Mouse (Mus musculus): ENCODE results near the gene Hlcs.

The Hlcs gene

DNA sequence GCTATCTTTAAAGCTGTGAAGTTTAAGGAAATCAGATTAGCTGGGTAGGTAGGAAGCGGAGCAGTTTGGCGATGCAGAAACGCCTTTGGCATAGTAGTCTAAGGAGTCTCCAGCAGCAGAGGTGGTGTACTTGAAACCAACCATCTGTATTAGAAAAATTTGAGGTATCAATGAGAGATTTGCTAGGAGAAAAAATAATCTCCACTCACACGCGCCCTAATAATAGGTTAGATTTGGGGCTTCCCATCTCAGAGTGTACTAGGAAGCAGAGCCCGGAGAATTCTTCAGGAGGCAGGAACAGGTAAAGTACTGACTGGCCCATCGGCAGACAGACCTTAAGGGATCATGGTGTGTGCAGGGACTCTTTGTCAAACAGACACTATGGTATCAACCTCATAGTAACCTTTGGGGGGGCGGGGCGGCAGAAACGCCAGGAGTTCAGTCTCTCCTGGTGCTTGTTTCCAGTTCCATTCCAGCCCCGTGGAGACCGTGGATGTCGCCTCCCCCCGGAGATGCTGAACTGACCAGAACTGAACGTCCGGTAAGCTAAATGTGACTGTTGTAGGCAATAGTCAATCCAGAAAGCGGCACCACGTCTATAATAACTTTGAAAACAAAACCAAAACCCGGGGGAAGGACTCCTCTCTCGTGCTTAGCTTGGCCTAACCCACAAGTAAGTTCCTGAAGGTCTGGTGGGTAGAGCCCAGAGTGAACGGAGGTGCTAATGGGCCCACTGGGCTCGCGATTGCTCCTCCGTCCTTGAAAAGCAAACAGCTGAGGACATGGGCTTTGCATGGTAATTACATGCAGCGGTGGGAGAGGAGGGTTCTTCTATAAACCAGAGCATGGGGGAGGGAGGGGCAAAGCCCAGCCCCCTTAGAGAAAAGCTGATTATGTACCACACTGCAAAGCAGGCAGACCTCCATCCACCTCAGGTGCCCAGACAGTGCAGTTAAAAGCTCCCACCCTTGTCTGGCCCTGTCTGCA lies 15.8 kb upstream of the Hlcs start:
- no peak for DNase-seq (ENCODE audit: low spot score in 2 of 2)

DNA sequence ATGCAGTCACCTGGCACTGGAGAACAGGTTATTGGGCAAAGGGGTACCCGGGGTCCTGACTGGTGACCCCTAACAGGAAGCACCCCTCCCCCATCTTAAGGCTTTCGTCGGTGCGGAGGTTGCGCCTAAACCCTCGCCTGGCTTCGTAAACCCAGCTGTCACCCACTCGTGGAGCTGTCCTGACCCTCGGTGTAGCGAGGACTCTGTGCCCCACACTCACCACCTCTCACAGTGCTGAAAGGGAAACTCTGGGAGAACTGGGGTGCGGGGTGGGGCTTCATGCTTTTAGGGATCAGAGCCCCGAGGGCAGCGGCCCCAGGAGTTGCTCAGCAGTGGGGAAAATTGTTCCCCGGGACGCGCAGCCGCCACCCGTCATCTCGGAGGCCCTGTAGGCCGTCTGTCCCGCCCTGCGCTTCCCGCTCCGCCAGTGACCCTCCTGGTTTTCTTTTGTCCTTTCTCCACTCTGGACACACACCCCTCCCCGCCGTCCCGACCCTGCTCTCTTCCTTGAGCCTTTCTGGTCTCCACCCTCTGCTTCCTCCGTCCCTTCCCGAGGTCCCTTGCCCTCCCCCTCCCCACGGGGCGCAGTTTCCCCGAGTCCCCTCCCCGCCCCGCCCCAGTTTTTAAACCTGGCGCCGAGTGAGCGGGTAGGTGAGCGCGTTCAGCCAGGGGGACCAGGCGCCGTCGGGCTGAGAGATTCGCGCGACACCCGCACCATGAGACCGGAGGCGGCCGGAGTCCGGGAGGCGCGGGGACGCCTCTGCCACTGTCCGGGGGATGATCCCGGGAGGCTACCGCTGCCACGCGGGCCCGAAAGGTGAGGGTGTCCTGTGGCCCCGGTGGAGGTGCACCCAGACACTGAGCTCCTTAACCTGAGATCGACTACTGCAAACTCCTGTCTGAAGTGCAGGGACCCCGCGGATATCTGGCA lies 14.7 kb upstream of the Hlcs start, which contains the start of gene Ripply3:
TSS of gene Ripply3 (plus strand) at position 640 of the 931 bp plus-strand sequence.
- DNase-seq (ENCODE audit: low spot score in 2 of 2), result no peak

DNA sequence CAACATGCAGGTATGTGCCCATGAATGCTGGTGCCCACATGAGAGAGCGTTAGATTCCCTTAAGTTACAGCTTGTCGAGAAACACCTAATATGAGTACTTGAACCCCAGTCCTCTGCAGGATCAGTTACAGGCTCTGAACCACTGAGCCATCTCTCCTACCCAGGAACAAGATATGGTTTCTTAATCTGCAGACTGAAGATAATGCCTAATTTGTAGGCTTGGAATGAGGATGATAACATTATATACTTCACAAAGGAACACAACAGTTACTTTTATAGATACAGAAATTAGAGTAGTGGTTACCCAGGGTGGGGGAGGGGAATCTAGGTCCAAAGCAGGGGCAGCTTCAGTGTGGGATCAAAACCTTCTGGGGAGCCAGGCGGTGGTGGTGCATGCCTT lies 12.6 kb upstream of the Hlcs start:
- no peak for DNase-seq (ENCODE audit: low spot score in 2 of 2)

DNA sequence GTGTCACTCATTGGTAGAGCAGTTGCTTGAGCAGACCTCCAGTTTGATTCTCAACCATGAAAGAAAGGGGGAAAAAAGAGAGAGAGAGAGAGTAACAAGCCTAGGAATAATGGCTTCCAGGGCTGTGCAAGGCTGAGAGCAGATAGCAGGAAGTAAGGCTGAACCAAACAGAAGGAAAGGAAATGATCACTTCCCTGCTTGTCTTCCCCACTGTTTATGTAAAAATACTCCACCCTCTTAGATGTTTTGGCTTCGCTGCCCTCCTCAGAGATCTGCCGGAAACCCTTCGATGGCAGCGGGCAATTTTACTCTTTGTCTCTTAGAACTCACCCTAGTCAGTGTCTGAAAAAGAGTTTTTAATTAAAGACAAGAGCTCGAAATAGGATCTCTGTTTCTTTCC lies 10.3 kb upstream of the Hlcs start:
- DNase-seq (ENCODE audit: low spot score in 2 of 2), result no peak

DNA sequence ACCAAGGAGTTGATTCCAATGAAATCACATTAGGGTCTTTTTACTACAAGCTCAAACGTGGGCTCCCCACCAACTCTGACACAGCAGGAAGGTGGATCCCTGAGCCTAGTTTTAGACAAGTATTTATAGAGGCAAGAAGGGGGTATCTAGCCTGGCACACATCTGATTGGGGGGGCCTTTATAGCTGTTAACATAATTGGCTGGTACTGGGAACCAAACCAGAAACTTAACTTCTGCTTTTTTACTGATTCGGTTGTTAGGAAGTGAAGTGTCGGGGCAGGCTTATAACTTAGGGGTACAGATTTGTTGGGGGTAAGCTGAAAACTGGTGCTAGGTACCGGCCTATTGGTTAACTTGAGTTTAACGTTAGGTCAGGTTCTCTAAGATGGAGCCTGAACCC lies 6.9 kb upstream of the Hlcs start:
- no peak for DNase-seq (ENCODE audit: low spot score in 2 of 2)

DNA sequence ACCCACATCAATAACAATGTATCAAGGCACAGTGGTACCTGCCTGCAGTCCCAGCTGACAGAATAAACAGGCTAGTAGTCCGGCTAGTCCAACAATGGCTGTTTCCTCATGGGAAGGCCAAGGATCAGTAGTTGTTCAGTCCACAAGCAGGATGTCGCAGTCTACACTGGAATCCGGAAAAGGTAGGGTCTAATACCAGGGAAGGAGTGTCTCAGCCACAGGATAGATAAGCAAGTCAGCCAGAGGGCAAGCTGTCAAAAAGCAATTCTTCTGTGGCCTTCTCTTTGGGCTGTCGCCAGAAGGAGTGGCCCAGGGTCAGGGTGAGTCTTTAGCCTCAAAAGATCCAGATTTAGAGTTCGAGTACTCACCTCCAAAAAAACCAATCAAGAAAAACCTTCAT lies 4.4 kb upstream of the Hlcs start:
- no peak for DNase-seq (ENCODE audit: low spot score in 2 of 2)

DNA sequence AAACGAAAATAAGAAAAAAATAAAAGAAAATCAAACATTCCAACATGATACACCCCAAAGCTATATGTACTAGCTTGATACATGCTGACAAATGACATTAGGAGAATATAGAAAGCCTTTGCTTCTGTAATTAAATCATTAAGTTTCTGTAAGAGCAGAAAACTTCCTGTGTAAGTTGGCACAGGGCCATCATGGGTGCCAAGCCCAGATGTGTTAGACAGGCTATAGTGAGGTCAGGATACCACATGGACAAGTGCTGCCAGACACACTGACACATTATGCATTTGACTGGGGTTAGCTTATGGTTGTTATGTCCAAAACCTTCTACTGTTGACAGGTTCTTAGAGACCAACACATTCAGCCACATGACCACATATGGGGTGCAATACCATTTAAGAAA lies 1.8 kb upstream of the Hlcs start:
- no peak for DNase-seq (ENCODE audit: low spot score in 2 of 2)

DNA sequence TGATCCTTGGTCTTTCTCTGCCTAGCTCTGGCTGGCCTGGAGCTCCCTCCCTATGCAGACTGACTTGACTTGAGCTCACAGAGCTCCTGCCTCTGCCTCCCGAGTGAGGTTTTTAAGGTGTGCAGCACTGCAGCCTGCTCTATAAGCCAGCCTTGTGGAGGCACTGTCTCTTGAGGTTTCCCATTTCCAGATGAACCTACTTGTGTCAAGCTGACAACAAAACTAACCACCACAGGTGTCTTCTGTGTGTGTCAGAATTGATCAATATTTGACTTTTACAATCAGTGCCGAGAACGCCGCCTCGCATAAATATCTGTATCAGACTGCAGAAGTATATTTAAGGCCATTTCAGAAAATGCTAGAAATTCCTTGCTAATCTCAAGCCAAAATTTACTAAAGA lies 1.3 kb upstream of the Hlcs start:
- DNase-seq (ENCODE audit: low spot score in 2 of 2), result no peak

DNA sequence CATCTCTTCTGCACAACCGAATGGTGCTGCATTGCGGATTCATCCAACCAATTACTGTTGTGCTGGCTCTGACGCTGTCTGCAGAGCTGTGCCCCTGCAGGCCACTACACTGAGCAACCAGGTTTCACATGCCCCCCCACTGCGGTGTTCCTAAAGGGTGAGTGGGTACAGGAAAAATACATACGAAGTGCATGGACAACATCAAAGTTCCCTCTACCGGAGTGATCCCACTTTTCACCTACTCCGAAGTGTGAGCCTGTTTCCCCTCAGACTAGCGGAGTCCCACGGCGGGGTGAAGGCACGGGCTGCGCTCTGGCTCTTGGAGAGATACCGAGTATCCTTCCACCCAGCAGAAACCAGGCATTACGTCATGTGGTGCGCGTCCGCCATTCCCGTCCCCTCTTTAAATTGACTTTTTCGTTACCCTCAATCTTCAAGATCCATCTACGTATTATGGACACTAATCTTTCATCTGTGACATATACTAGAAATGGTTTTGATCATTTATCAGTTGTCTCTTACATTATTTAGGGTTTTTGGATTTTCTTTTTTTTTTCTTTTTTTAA lies 625 bp downstream of the Hlcs start:
- DNase-seq (ENCODE audit: low spot score in 2 of 2), result peak; percentile 55 to 77

DNA sequence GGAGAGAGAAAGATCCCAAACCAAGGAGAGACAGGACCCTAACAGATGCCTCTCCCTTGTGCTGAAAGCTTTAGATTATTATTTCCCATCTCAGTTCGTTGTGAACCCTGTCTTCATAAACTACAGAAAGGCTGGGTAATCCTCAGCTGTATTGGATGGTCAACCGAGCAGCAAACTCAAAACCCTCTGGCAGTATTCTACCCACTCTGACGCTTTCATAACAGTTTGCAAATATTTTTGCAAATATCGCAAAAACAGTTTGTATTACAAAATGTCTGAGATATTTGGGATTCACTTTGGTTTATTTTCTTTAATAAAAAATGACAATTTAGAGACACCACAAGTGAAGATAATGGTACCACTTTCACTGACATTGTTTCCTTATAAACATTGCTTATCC lies 1.4 kb downstream of the Hlcs start:
- DNase-seq (ENCODE audit: low spot score in 2 of 2), result no peak

DNA sequence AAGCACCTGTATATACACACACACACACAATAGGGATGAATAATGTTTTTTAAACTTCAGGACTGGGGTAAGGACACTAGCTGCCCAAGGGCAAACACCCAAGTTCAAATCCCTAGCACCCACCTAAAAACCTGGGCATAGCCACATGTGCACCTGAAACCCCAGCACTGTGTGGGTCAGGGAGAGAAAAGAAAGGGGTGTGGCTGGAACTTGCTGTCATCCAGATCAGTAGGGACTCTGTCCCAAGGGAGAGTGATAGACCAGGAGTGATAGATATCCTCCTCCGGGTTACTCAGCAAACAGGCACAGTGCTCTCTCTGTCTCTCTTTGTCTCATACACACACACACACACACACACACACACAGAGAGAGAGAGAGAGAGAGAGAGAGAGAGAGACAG lies 2.0 kb downstream of the Hlcs start:
- no peak for DNase-seq (ENCODE audit: low spot score in 2 of 2)

DNA sequence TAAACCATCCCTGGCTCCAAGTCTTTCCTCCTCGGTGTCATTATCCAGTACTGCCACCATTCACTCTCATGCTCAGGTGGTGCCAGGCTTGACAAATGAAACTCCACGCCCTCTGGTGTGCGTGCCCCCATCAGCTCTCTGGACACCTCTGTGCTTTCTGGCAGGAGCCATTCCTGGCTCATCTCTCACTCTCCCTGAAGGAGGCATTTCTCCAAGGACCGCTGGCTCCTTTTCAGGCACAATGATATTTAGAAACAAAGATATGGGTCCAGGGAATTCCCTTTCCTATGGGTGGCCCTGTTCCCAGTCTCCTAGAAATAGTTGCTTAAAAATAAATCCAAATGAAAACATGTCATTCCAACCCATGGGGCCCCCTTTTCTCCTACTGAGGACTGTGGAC lies 4.3 kb downstream of the Hlcs start:
- no peak for DNase-seq (ENCODE audit: low spot score in 2 of 2)

DNA sequence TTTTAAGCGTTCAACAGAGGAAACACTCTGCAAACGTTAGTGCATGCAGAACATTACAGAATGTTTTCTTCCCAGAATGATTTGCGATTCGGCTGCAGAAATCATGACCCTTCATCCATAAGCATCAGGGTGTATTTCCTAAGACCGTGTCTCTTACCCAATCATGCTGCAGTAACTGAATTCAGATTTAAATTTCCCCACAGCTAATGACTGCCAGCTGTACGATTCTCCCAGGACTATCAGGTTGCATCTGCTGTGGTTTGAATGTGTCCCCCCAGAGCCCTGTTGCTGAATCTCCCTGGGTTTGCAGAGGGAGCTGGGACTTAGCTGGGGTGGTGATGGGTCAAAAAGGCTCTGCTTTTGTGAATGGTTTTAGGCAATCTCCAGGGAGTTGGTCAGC lies 5.4 kb downstream of the Hlcs start:
- no peak for DNase-seq (ENCODE audit: low spot score in 2 of 2)

DNA sequence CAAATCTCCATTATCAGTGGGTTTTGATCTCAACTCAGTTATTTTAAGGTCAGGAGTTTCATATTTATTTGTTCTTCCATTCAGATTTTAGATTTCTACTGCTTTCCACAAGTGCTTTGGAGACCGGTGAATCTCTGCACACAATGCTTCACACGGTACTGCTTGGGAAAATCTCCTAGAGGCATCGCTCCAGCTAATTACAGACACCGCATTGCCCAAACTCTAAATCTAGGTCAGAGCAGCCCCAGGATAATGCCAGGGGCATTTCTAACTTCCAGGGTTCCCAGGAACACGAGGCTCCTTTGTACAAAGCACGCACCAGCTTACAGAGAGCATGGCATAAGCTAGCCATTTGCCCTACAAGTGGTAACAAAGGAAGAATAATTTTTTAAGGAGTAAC lies 5.8 kb downstream of the Hlcs start:
- DNase-seq (ENCODE audit: low spot score in 2 of 2), result no peak

DNA sequence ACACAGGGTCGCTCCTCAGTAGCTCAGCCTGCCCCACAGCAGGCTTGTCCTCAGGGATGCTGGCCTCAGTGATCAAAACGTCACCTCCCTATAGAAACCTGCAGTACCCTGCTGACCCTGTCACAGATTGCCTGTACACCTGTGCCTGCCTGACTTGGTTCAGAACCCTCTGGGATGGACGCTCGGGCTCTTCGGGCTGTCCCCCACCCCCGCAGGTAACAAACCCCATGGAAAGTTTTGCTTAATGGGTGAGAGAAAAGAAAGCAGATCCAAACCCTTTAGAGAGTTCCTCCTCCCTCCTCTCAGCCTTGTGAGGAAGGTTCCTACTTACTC lies 10.2 kb downstream of the Hlcs start:
- no peak for DNase-seq (ENCODE audit: low spot score in 2 of 2)

DNA sequence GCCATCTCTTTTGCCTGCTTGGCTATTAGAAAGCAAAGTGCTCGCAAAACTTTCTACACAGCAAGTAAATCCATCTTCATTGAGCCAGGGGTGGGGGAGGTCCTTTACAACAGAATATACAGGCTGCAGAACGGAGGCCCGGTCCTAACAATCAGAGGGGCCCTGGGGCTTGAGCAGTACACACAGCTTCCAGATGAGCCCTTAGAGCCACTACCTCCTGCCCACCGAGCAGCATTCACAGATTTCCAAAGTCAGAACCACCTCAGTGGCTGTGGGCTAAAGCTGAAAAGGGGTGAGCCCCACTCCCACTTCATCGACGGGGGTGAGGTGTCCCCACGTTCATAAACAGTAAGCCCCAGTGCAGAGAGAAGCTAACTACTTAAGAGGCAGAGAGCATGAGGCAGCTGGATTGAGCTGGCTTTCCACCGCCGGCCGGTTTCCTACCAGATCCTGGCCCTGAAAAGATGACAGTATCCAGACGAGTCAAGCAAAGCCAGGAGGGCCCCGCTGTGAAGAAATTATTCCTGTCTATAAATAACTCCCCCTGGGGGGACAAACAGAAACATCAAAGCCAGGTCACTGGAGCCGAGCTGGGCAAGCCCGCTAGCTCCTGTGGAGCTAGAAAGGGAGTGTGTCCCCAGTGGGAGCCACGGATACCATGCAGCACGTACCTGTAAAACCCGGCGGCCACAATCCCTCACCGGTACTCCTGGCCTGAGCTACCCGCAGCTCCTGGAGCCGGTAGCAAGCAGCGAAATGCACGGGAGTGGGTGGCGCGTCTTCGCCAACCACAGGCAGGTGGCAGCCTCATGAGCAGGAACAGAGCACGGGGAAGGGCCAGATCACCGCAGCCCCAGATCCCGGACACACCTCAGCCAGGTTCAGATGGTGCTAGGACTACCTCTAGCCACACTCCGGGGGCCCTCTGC lies 10.8 kb downstream of the Hlcs start:
- peak in 1 of 2 experiments; percentile 33 for DNase-seq (ENCODE audit: low spot score in 2 of 2)

DNA sequence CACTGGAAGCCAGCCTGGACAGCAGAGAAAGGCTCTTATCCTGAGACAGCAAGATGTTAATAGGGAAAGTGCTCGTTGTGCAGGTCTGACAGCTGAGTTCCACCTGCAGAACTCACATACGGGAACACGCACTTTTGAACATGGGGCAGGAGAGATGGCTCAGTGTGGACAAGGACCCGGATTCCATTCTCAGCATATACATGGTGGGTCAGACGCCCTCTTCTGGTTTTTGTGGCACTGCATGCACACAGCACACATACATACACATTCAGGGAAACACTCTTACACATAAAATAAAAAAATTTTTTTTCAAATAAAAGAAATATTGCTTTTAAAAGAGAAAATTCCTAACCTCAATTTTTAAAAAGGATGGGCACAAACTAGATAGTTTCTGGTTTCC lies 11.7 kb downstream of the Hlcs start:
- DNase-seq (ENCODE audit: low spot score in 2 of 2), result no peak

DNA sequence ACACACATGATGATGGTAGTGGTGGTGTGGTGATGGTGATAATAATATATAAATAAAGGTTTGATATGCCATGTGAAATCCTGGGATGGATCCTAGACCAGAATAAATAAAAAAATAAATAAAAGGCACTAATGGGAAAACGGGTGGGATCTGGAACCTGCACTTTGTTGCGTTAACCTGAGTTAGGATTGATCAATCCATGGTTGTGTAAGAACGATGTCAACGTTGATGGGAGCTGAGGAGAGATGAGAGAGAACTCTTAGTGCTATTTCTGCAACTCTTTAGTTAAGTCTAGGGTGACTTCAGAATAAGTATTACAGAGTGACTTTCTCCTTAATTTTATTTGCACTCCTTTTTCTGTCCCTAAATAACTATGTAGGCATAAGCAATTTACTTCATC lies 12.2 kb downstream of the Hlcs start:
- no peak for DNase-seq (ENCODE audit: low spot score in 2 of 2)

DNA sequence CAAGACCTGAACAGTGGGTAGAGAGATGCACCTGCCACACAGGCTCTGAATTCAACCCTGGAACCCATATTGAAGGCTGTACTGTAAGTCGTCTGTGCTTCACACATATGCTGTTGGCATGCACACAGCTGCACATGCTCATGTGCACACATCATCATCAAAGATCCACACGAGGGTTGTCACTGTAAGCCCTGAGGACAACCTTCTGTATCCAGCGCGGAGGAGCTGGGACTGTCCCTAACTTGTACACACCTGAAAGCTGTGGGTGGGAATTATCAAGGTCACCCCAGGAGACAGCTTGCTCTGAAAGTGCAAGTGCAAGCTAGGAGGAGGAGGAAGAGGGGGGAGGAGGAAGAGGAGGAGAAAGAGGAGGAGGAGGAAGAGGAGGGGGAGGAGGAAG lies 14.2 kb downstream of the Hlcs start:
- no peak for DNase-seq (ENCODE audit: low spot score in 2 of 2)

DNA sequence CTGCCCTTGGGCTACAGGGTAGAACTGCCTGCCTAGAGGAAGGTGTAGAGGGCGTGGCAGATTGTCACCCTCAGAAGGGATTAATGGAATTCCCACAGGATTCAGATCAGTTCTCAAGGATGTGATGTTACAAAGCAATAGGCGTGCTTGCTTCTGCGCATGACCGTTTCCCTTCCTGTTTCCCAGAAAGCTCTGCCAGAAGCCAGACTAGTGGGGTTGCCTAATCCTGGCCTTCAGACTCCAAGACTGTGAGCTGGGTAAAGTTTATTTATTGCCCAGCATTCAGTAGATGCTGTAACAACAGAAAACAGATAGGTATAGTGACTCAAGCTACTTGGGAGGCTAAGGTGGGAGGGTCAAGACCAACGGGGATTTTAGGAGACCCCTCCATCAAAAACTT lies 15.3 kb downstream of the Hlcs start:
- no peak for DNase-seq (ENCODE audit: low spot score in 2 of 2)

DNA sequence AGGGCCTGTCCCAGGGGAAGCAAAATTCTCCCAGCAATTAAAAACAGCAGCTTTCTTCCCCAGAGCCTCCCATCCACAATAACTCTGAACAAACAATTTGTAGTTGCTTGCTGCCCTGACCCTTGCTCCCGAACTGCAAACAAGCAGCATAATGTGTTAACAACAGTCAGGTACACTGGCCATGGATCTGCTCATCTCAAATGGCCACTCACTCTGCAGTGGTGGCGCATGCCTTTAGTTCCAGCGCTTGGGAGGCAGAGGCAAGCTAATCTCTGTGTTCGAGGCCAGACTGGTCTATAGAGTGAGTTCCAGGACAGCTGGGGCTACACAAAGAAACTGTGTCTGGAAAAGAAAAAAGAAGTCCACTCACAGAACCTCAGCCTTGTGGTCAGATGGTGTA lies 22.2 kb downstream of the Hlcs start:
- DNase-seq (ENCODE audit: low spot score in 2 of 2), result no peak
